Mouse (Mus musculus) heart, embryonic 14.5 days (tissue): Measurements from ENCODE around the gene Ms4a18. TPM values are rescaled to one million over a fixed set of nuclear protein-coding genes. Genes with fewer than 3 reads are reported as not detected.

ENCODE experiments used
- ATAC-seq: fragments of 200-750 bp; cut with Nextera tagmentation; 2 replicates; pipeline ENCODE4 v1.8.0; 2017; ENCODE audit warnings: low read depth, moderate TSS enrichment; ENCODE audit not compliant: insufficient number of reproducible peaks, insufficient read depth, low FRiP score
- H3K27ac ChIP-seq, 2 experiments: fragments of 200-500 bp in 1 of 2; fragments of 300-500 bp in 1 of 2; sonication (generic) in 1 of 2; replicated peaks in 1 of 2; 2 replicates each; pipeline ENCODE4 v1.5.1; 2012 to 2014; ENCODE audit warnings: low read depth in 2 of 2, low read length in 2 of 2, control low read depth in 1 of 2, mild to moderate bottlenecking in 1 of 2, mixed read lengths in 1 of 2; ENCODE audit not compliant: control insufficient read depth in 1 of 2, insufficient read depth in 1 of 2
- H3K27me3 ChIP-seq: fragments of 300-500 bp; sonication (generic); 2 replicates; pipeline ENCODE4 v1.6.1; 2014; ENCODE audit warnings: mild to moderate bottlenecking, low read length, control low read depth; ENCODE audit not compliant: control insufficient read depth, insufficient read depth
- H3K36me3 ChIP-seq: fragments of 300-500 bp; sonication (generic); 2 replicates; pipeline ENCODE4 v1.6.1; 2014; ENCODE audit warnings: mild to moderate bottlenecking, control low read depth, low read length, mixed read lengths; ENCODE audit not compliant: control insufficient read depth, insufficient read depth
- H3K4me1 ChIP-seq, 2 experiments: fragments of 200-500 bp in 1 of 2; fragments of 300-500 bp in 1 of 2; sonication (generic) in 1 of 2; 2 replicates each; pipeline ENCODE4 v1.6.1; 2012 to 2014; ENCODE audit warnings: low read length in 2 of 2, control low read depth in 1 of 2, mixed read lengths in 1 of 2; ENCODE audit not compliant: control insufficient read depth in 2 of 2, insufficient read depth in 2 of 2
- H3K4me2 ChIP-seq: fragments of 300-500 bp; sonication (generic); 2 replicates; pipeline ENCODE4 v1.6.1; 2014; ENCODE audit warnings: mild to moderate bottlenecking, low read length
- H3K4me3 ChIP-seq, 2 experiments: fragments of 200-500 bp in 1 of 2; fragments of 300-500 bp in 1 of 2; sonication (generic) in 1 of 2; 2 replicates each; pipeline ENCODE4 v1.5.1; 2012 to 2014; ENCODE audit warnings: low read length in 2 of 2, mild to moderate bottlenecking in 2 of 2, control low read depth in 1 of 2, low read depth in 1 of 2, moderate library complexity in 1 of 2; ENCODE audit not compliant: control insufficient read depth in 1 of 2, insufficient read depth in 1 of 2
- H3K9ac ChIP-seq: fragments of 300-500 bp; sonication (generic); 2 replicates; pipeline ENCODE4 v1.6.1; 2014; ENCODE audit warnings: mild to moderate bottlenecking, low read length
- H3K9me3 ChIP-seq: fragments of 300-500 bp; sonication (generic); 2 replicates; pipeline ENCODE4 v1.6.1; 2016; ENCODE audit warnings: low read length, control low read depth; ENCODE audit not compliant: control insufficient read depth
- WGBS: fragments of 180-500 bp; shearing (Covaris S2); extraction: QIAGEN DNeasy Blood & Tissue Kit; methylation state at CpG from one replicate; pipeline ENCODE4 v1.1.7; 2014; 5-methylcytosine and 5-hydroxymethylcytosine counted together
- polyA plus RNA-seq: library from polyadenylated mRNA; unstranded; fragments of >200 nt; fragmentation: Nextera tagmentation; extraction: Ambion mirVana; gene quantifications from 2 replicates; pipeline ENCODE4 v1.2.1, GENCODE M21; 2014

Ms4a18 gene
- polyA plus RNA-seq, 1 experiment from 2014 or later = not detected

DNA sequence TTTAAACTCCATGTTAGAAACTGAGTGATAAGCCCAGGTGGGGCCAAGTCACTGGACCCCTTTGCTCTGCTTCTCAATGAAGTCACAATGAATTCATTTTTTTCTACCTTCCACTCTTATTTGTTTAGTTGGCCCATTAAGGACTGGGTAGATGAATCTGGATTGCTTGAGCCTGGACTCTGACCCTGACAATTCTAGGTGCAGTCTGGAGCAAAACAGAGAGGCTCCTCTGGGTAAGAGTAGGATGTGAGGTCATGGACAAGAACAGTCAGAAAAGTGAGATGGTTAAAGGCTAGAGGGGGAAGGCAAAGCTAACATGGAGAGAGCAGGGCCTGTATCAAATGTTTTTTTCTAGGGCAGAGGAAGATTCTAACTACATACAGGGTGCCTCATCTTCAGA, 31.6 kb upstream of the Ms4a18 start:
- Histone ChIP-seq H3K27me3 (no peaks in the 10 kb centered on the region), H3K27ac (no peak overlapping the region), H3K4me3 (no peak overlapping the region), H3K4me1 (no peaks in the 10 kb centered on the region), H3K36me3 (no peaks in the 10 kb centered on the region), H3K9me3 (no peaks in the 10 kb centered on the region), H3K9ac (no peak overlapping the region), H3K4me2 (no peak overlapping the region)
- no peak for ATAC-seq

- Histone ChIP-seq H3K9me3 (no peaks in the 10 kb centered on the region), H3K27me3 (no peaks in the 10 kb centered on the region), H3K36me3 (no peaks in the 10 kb centered on the region), H3K27ac (no peak overlapping the region), H3K4me2 (no peak overlapping the region), H3K9ac (no peak overlapping the region), H3K4me1 (no peaks in the 10 kb centered on the region), H3K4me3 (no peak overlapping the region)
- ATAC-seq = no peak
- WGBS = 88% methylated on average over 1 of the region's 1 CpGs
These were observed 30.7 kb upstream of the Ms4a18 start for GRCm38 (mm10) chr19:11048503-11048902.

GRCm38 (mm10) chr19:11048009-11048408, 30.2 kb upstream of the Ms4a18 start:
- no peaks in the 10 kb centered on the region for H3K36me3 ChIP-seq

GRCm38 (mm10) chr19:11044996-11045711, 27.3 kb upstream of the Ms4a18 start:
- Histone ChIP-seq H3K4me2 (peak overlapping the region; percentile 61), H3K36me3 (no peaks in the 10 kb centered on the region), H3K9ac (peak overlapping the region; percentile 44), H3K4me1 (no peaks in the 10 kb centered on the region), H3K4me3 (peak overlapping the region; percentile 23 to 30), H3K27ac (no peak overlapping the region), H3K27me3 (no peaks in the 10 kb centered on the region), H3K9me3 (no peaks in the 10 kb centered on the region)
- ATAC-seq = peak; percentile 94
- 7% methylated on average over 34 of the region's 40 CpGs for WGBS

More at GRCm38 (mm10) chr19:11048009-11048408, 30.2 kb upstream of the Ms4a18 start:
- no peak for ATAC-seq
- Histone ChIP-seq H3K4me1 (no peaks in the 10 kb centered on the region), H3K4me2 (no peak overlapping the region), H3K9me3 (no peaks in the 10 kb centered on the region), H3K27me3 (no peaks in the 10 kb centered on the region), H3K4me3 (no peak overlapping the region), H3K27ac (no peak overlapping the region), H3K9ac (no peak overlapping the region)
- 66% methylated on average over 6 of the region's 6 CpGs for WGBS

GRCm38 (mm10) chr19:11044671-11044995, 26.8 kb upstream of the Ms4a18 start:
- H3K36me3 ChIP-seq = no peaks in the 10 kb centered on the region
- H3K9me3 ChIP-seq = no peaks in the 10 kb centered on the region
- peak overlapping the region; percentile 44 for H3K9ac ChIP-seq
- ATAC-seq = no peak
- H3K4me3 ChIP-seq = peak overlapping the region; percentile 23 to 30
- WGBS = 24% methylated on average over 5 of the region's 5 CpGs
- H3K4me1 ChIP-seq = no peaks in the 10 kb centered on the region
- no peak overlapping the region for H3K27ac ChIP-seq
- H3K27me3 ChIP-seq = no peaks in the 10 kb centered on the region
- peak overlapping the region; percentile 61 for H3K4me2 ChIP-seq

DNA sequence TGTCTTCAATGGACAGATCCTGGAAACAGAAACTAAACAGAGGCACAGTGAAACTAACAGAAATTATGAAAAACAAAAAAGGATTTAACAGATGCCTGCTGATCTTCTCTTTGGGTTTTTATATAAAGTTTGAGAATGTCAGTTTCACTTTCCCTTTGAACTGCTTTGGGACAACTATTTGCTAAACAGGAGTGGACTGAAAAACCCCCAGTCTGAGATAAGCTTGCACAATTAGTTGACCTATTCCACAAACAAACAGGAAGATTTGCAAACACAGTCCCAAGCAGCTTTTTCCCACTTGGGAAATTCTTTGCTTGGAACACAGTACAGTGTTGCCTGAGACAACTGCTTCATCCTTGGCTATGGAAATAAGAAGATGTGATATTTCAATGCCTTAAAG, 19.7 kb upstream of the Ms4a18 start:
- Histone ChIP-seq H3K27me3 (no peaks in the 10 kb centered on the region), H3K9ac (no peak overlapping the region), H3K27ac (no peak overlapping the region), H3K36me3 (no peaks in the 10 kb centered on the region), H3K9me3 (no peaks in the 10 kb centered on the region), H3K4me3 (no peak overlapping the region), H3K4me2 (no peak overlapping the region), H3K4me1 (no peaks in the 10 kb centered on the region)
- ATAC-seq = no peak

- H3K4me1 ChIP-seq = no peaks in the 10 kb centered on the region
- H3K27me3 ChIP-seq = no peaks in the 10 kb centered on the region
- no peak overlapping the region for H3K4me3 ChIP-seq
- H3K27ac ChIP-seq = no peak overlapping the region
- no peak overlapping the region for H3K9ac ChIP-seq
- no peaks in the 10 kb centered on the region for H3K9me3 ChIP-seq
- no peak overlapping the region for H3K4me2 ChIP-seq
- no peaks in the 10 kb centered on the region for H3K36me3 ChIP-seq
- no peak for ATAC-seq
These were observed 4.6 kb upstream of the Ms4a18 start for GRCm38 (mm10) chr19:11022382-11022781.

DNA sequence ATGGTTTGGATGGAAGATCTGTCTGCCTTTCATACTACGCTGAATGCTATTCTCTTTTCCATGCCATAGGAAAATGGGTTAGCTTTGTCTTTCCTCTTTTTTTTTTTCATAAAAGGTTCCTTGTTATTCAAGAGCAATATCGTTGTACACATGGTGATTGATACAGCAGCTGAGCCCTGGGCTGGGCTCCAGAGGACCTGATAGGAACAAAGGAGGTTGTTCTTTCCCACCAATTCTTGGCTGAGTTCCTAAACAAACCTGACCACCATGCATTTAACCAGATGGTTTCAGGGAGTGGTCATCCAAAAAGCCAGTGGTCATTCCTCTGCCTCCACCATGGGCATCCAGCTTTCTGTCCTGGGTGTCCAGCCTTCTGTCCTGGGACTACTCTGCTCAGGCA, 580 bp downstream of the Ms4a18 start:
- WGBS = 63% methylated on average over 2 of the region's 2 CpGs
- Histone ChIP-seq H3K27ac (no peak overlapping the region), H3K4me1 (no peaks in the 10 kb centered on the region), H3K9me3 (no peaks in the 10 kb centered on the region), H3K9ac (no peak overlapping the region), H3K4me2 (no peak overlapping the region), H3K27me3 (no peaks in the 10 kb centered on the region), H3K4me3 (no peak overlapping the region), H3K36me3 (no peaks in the 10 kb centered on the region)
- no peak for ATAC-seq
